Mouse (Mus musculus) cerebellum, adult 2 months (tissue): Measurements from ENCODE around the gene Fam155a. TPM values are rescaled to one million over a fixed set of nuclear protein-coding genes. Genes with fewer than 3 reads are reported as not detected.

Experiments used
- DNase-seq, 2 experiments: peaks; one replicate each; pipeline ENCODE4 v3.0.0; 2021
- H3K27ac ChIP-seq: fragments of 200-500 bp; 2 replicates; pipeline ENCODE4 v1.5.1; 2012; ENCODE audit warnings: low read length, control low read depth, inconsistent platforms; ENCODE audit not compliant: insufficient read depth
- H3K27me3 ChIP-seq: fragments of 200-500 bp; 2 replicates; pipeline ENCODE4 v1.6.1; 2012; ENCODE audit warnings: inconsistent platforms, mild to moderate bottlenecking, low read length, moderate library complexity; ENCODE audit not compliant: control insufficient read depth, insufficient read depth
- H3K4me1 ChIP-seq: fragments of 200-500 bp; 2 replicates; pipeline ENCODE4 v1.6.1; 2011; ENCODE audit warnings: low read length; ENCODE audit not compliant: control insufficient read depth, insufficient read depth
- H3K4me3 ChIP-seq: fragments of 200-500 bp; replicated peaks from 2 replicates; pipeline ENCODE3; 2011; ENCODE audit warnings: mild to moderate bottlenecking, low read depth, low read length, control low read depth; ENCODE audit not compliant: insufficient read depth
- CTCF ChIP-seq: fragments of 200-500 bp; IDR thresholded peaks from 2 replicates; pipeline ENCODE4 v1.5.1; 2011; ENCODE audit warnings: low read depth, mild to moderate bottlenecking, control low read depth, low read length, moderate library complexity, borderline replicate concordance; ENCODE audit not compliant: insufficient read depth
- POLR2A ChIP-seq: fragments of 200-500 bp; IDR thresholded peaks from 2 replicates; pipeline ENCODE4 v1.6.1; 2011; ENCODE audit warnings: low read length, control low read depth, borderline replicate concordance; ENCODE audit not compliant: insufficient read depth
- WGBS: fragments of 180-500 bp; shearing (Covaris S2); methylation state at CpG from one replicate; pipeline ENCODE4 v1.1.7; 2018; 5-methylcytosine and 5-hydroxymethylcytosine counted together
- polyA plus RNA-seq: library from polyadenylated mRNA; depleted of rRNA; stranded (reverse); fragments of >200 nt; gene quantifications from 2 replicates; pipeline ENCODE4 v1.2.3, GENCODE M21; 2012

The Fam155a gene
- polyA plus RNA-seq, 1 experiment, result 58.5 TPM

DNA sequence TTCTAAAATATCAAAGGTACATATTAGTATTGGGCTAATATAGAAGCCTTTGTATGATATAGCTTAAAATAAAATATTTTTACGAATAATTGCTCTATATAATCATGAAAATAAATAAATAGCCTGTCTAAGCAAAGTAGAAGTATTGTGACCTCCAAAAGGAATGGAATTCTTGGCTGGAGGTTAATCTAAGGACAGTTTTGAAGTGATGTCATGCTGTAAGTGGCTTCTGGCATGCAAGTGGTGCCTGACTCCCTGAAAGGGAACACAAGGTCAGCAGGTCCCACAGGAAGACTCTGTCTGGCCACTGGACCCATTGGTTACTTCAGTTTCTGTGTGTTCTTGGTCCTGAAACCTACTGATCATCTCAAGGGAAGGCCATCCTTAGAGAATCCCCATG lies 117.3 kb downstream of the Fam155a start:
- H3K27ac ChIP-seq, result no peak overlapping the region
- 50% methylated on average over 1 of the region's 1 CpGs for WGBS

GRCm38 (mm10) chr8:9638162-9638561 lies 132.8 kb downstream of the Fam155a start:
- Histone ChIP-seq H3K27ac (no peak overlapping the region), H3K4me1 (peaks cover 3% of the 10 kb centered on the region), H3K27me3 (no peaks in the 10 kb centered on the region), H3K4me3 (no peak overlapping the region)
- 95% methylated on average over 2 of the region's 2 CpGs for WGBS
- TF ChIP-seq POLR2A (no peak), CTCF (no peak)
- no peak for DNase-seq

More for the DNA sequence above, 117.3 kb downstream of the Fam155a start:
- Histone ChIP-seq H3K27me3 (no peaks in the 10 kb centered on the region; the same call in 1 of the 2 replicates), H3K4me3 (no peak overlapping the region), H3K4me1 (no peaks in the 10 kb centered on the region)
- no peak for DNase-seq
- TF ChIP-seq POLR2A (no peak), CTCF (no peak)

GRCm38 (mm10) chr8:9635240-9635639 lies 135.7 kb downstream of the Fam155a start:
- Histone ChIP-seq H3K4me1 (no peaks in the 10 kb centered on the region; the same call in 1 of the 2 replicates), H3K27ac (no peak overlapping the region), H3K27me3 (no peaks in the 10 kb centered on the region), H3K4me3 (no peak overlapping the region)
- no peak for DNase-seq
- TF ChIP-seq CTCF (no peak), POLR2A (no peak)
- 93% methylated on average over 5 of the region's 5 CpGs for WGBS

GRCm38 (mm10) chr8:9607086-9607701 lies 163.8 kb downstream of the Fam155a start:
- Histone ChIP-seq H3K27ac (no peak overlapping the region), H3K4me3 (no peak overlapping the region), H3K27me3 (no peaks in the 10 kb centered on the region), H3K4me1 (peaks cover 7% of the 10 kb centered on the region; the same call in 1 of the 2 replicates)
- 88% methylated on average over 6 of the region's 6 CpGs for WGBS
- TF ChIP-seq POLR2A, result no peak
- no peak for TF ChIP-seq CTCF
- no peak for DNase-seq

DNA sequence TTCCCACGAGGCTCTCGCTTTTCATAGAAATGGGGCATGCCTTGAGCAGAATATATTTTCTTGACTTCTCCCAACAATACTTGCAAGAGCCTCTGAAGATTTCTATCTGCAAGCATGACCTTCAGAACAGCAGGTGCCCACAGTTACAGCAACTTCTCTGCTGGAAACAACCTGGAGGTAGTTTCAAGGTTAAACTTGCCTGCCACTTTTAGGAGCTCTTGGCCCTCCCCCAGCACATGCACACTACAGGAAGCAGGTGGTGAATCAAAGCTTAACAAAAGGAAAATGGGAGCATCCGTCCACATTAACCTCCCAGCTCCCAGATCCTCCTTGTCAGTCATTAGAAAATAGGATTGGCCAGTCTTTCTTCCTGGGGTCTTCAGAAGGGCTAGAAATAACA lies 175.0 kb downstream of the Fam155a start:
- 53% methylated on average over 3 of the region's 3 CpGs for WGBS
- no peak for DNase-seq
- no peaks in the 10 kb centered on the region for H3K27me3 ChIP-seq
- no peak for TF ChIP-seq CTCF
- TF ChIP-seq POLR2A, result no peak
- no peak overlapping the region for H3K27ac ChIP-seq
- peaks cover 3% of the 10 kb centered on the region; the same call in 1 of the 2 replicates for H3K4me1 ChIP-seq
- no peak overlapping the region for H3K4me3 ChIP-seq

GRCm38 (mm10) chr8:9581836-9582235 lies 189.1 kb downstream of the Fam155a start:
- no peak overlapping the region for H3K4me3 ChIP-seq
- no peaks in the 10 kb centered on the region for H3K4me1 ChIP-seq
- no peak for DNase-seq
- no peaks in the 10 kb centered on the region for H3K27me3 ChIP-seq
- TF ChIP-seq CTCF (no peak), POLR2A (no peak)
- 88% methylated on average over 6 of the region's 6 CpGs for WGBS
- no peak overlapping the region for H3K27ac ChIP-seq

GRCm38 (mm10) chr8:9580192-9580591 lies 190.8 kb downstream of the Fam155a start:
- 35% methylated on average over 3 of the region's 3 CpGs for WGBS
- Histone ChIP-seq H3K27ac (no peak overlapping the region), H3K27me3 (no peaks in the 10 kb centered on the region), H3K4me1 (no peaks in the 10 kb centered on the region), H3K4me3 (no peak overlapping the region)
- DNase-seq, result peak in 1 of 2 experiments; percentile 24
- peak; percentile 41; the same call in 1 of the 2 replicates for TF ChIP-seq CTCF
- no peak for TF ChIP-seq POLR2A

DNA sequence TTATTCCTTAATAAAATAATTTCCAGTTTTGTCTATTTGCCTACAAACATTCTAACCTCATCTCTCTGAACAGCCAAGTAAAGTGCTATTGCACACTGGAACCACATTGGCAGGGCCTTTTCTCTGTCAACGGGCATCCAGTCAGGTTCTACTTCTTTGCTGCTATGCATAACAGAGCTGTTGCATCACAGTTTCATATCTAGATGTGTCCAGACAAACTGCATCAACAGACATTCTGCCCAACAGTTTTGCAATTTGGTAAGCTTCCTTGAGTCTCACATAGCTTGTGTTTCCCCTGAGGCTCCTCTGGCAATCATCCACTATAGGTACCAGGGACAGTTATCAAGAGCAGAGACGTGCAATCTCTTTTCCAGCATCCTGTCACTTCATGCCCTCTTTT lies 199.0 kb downstream of the Fam155a start:
- no peak overlapping the region for H3K27ac ChIP-seq
- DNase-seq, result no peak
- WGBS, result 75% methylated on average over 2 of the region's 2 CpGs
- H3K4me3 ChIP-seq, result no peak overlapping the region
- H3K27me3 ChIP-seq, result no peaks in the 10 kb centered on the region
- TF ChIP-seq CTCF (no peak), POLR2A (no peak)
- H3K4me1 ChIP-seq, result peaks cover 10% of the 10 kb centered on the region; the same call in 1 of the 2 replicates
